Mouse (Mus musculus): ENCODE measurements around the gene Naif1. TPM values are rescaled to one million over a fixed set of nuclear protein-coding genes. Genes with fewer than 3 reads are reported as not detected.
A peak's percentile ranks its signal among the peaks of the same experiment; 100 is the strongest.

Gene Naif1
- polyA plus RNA-seq, 1 experiment from 2014 or later = 6.9 TPM

DNA sequence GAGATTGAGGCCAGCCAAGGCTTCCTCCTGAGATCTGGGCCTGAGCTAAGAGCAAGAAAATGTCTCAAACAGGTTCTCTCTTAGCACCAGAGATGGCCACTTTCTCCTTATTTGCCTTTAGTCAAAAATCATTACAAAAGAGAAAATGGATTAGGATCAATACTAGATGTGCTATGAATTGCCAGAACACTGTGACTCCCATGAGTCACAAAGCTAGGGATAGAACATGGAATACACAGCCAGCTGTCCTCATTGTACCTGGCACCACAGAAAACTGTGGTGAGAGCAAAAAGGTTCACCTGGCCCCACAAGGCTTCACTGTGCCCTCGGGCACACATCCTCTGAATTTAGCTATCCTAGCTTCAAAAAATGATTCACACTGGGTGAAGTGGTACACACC lies 1.8 kb upstream of the Naif1 start:
- Histone ChIP-seq H3K27ac (ENCODE audit: low read depth, low read length) (no peak overlapping the region), H3K27me3 (ENCODE audit: control insufficient read depth, insufficient read depth, low read length) (no peaks in the 10 kb centered on the region), H3K9ac (ENCODE audit: low read length) (no peak overlapping the region), H3K4me3 (ENCODE audit: low read depth, low read length) (no peak overlapping the region), H3K36me3 (ENCODE audit: control insufficient read depth, insufficient read depth, low read length) (no peaks in the 10 kb centered on the region), H3K9me3 (ENCODE audit: control insufficient read depth, low read length) (no peaks in the 10 kb centered on the region), H3K4me1 (ENCODE audit: control insufficient read depth, insufficient read depth, low read length) (peaks cover 8% of the 10 kb centered on the region), H3K4me2 (ENCODE audit: low read depth) (no peak overlapping the region)
- WGBS = 100% methylated on average over 1 of the region's 1 CpGs
- no peak for ATAC-seq (ENCODE audit: insufficient read depth, low FRiP score, low TSS enrichment)
- DNase-seq (ENCODE audit: low spot score) = no peak

DNA sequence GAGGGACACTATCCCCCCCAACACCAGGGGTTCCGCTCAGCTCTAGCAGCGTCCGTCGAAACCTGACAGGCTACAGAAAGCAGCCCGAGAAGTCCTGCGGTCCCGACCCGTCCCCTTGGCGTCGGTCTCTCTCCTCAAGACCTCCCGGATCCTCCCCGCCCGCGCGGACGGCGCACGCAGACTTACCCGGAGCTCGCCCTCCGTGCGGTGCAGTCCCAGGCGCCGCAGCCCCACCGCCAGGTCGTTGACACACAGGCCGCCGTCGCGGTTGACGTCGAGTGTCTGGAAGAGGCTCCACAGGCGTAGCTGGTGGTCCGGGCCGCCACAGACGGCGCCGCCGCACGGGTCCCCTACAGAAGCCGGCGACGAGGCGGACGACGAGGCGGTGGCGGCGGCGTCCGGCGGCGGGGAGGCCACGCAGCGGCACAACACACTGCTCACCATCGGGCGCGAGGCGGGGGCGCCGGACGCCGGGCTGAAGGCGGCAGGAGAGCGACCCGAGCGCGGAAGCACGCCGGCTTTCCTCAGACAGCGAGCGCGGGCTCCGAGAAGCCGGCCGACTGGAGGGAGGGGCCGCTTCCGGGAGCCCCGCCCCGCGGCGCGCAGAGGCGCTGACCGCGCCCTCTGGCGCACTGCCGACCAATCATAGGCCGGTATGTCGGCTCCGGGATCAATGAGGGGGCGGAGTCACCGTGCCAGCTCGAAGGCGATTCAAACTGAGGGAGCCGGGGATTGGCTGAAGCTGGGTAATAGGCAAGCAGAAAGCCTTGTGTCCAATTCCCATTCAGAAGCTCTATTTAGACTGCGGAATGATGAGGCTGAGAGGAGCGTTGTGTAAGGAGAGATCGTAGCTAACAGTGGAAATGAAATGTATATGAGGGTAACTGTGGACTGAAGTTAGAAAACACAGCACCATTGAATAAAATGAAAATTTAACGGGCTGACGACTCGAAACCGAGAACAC lies 906 bp downstream of the Naif1 start, which contains the start of gene Slc25a25:
TSS of gene Slc25a25 (minus strand) at position 565 of the 964 bp plus-strand sequence.
- Histone ChIP-seq H3K27me3 (ENCODE audit: control insufficient read depth, insufficient read depth, low read length) (no peaks in the 10 kb centered on the region), H3K4me2 (ENCODE audit: low read depth) (peak within 1 kb of the TSS; percentile 82), H3K9ac (ENCODE audit: low read length) (peak within 1 kb of the TSS; percentile 75), H3K4me3 (ENCODE audit: low read depth, low read length) (peak within 1 kb of the TSS; percentile 79), H3K9me3 (ENCODE audit: control insufficient read depth, low read length) (no peaks in the 10 kb centered on the region), H3K27ac (ENCODE audit: low read depth, low read length) (peak within 1 kb of the TSS; percentile 90), H3K4me1 (ENCODE audit: control insufficient read depth, insufficient read depth, low read length) (peaks cover 8% of the 10 kb centered on the region), H3K36me3 (ENCODE audit: control insufficient read depth, insufficient read depth, low read length) (no peaks in the 10 kb centered on the region)
- ATAC-seq (ENCODE audit: insufficient read depth, low FRiP score, low TSS enrichment) (peak; percentile 90), DNase-seq (ENCODE audit: low spot score) (peak; percentile 97)
- 1% methylated on average over 72 of the region's 103 CpGs for WGBS

DNA sequence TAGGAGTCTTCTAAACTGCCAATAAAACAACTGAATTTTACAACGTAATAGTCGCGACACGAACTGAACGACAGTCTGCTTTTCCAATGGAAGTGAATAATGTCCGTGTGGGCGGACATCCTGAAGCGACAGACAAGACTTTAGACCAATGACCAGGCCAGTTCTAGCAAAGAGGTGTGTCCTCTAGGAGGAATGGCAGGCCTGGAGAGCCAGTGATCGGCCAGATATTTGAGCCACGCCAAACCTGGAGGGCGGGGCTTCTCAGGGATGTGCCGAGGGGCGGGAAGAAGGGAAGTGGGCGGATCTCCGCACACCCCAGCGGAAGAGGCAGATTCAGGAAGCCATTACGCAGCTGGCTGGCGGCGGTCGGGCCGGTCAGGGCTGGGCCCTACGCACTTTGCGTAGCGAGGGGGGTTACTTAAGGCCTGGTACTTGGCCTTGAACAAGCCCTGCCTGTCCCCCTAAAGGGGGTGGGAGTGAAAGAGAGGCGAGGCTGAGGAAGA lies 1.7 kb downstream of the Naif1 start:
- DNase-seq (ENCODE audit: low spot score) (peak; percentile 98), ATAC-seq (ENCODE audit: insufficient read depth, low FRiP score, low TSS enrichment) (peak; percentile 95)
- Histone ChIP-seq H3K4me1 (ENCODE audit: control insufficient read depth, insufficient read depth, low read length) (peaks cover 8% of the 10 kb centered on the region), H3K4me2 (ENCODE audit: low read depth) (peak overlapping the region; percentile 82), H3K9me3 (ENCODE audit: control insufficient read depth, low read length) (no peaks in the 10 kb centered on the region), H3K4me3 (ENCODE audit: low read depth, low read length) (peak overlapping the region; percentile 79), H3K27ac (ENCODE audit: low read depth, low read length) (peak overlapping the region; percentile 90), H3K9ac (ENCODE audit: low read length) (peak overlapping the region; percentile 31), H3K27me3 (ENCODE audit: control insufficient read depth, insufficient read depth, low read length) (no peaks in the 10 kb centered on the region), H3K36me3 (ENCODE audit: control insufficient read depth, insufficient read depth, low read length) (no peaks in the 10 kb centered on the region)
- under 1% methylated on average over 25 of the region's 25 CpGs for WGBS

DNA sequence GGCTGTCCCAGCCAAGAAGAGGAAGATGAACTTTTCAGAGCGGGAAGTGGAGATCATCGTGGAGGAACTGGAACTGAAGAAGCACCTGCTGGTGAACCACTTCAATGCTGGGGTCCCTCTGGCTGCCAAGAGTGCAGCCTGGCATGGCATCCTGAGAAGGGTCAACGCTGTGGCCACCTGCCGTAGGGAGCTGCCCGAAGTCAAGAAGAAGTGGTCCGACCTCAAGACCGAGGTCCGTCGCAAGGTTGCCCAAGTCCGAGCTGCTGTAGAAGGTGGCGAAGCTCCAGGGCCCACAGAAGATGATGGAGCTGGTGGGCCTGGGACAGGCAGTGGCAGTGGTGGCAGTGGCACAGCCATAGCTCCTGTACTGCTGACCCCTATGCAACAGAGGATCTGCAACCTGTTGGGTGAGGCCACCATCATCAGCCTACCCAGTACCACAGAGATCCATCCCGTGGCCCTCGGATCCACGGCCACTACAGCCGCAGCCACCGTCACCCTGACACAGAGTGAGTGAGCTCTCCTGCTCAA lies 2.2 kb downstream of the Naif1 start:
- no peak for DNase-seq (ENCODE audit: low spot score)
- no peak overlapping the region for H3K9ac ChIP-seq (ENCODE audit: low read length)
- 93% methylated on average over 16 of the region's 16 CpGs for WGBS
- H3K9me3 ChIP-seq (ENCODE audit: control insufficient read depth, low read length) = no peaks in the 10 kb centered on the region
- no peak for ATAC-seq (ENCODE audit: insufficient read depth, low FRiP score, low TSS enrichment)
- no peak overlapping the region for H3K27ac ChIP-seq (ENCODE audit: low read depth, low read length)
- H3K4me3 ChIP-seq (ENCODE audit: low read depth, low read length) = peak overlapping the region; percentile 79; the same call in 1 of the 2 replicates
- peaks cover 8% of the 10 kb centered on the region for H3K4me1 ChIP-seq (ENCODE audit: control insufficient read depth, insufficient read depth, low read length)
- H3K4me2 ChIP-seq (ENCODE audit: low read depth) = peak overlapping the region; percentile 34
- no peaks in the 10 kb centered on the region for H3K27me3 ChIP-seq (ENCODE audit: control insufficient read depth, insufficient read depth, low read length)
- no peaks in the 10 kb centered on the region for H3K36me3 ChIP-seq (ENCODE audit: control insufficient read depth, insufficient read depth, low read length)

DNA sequence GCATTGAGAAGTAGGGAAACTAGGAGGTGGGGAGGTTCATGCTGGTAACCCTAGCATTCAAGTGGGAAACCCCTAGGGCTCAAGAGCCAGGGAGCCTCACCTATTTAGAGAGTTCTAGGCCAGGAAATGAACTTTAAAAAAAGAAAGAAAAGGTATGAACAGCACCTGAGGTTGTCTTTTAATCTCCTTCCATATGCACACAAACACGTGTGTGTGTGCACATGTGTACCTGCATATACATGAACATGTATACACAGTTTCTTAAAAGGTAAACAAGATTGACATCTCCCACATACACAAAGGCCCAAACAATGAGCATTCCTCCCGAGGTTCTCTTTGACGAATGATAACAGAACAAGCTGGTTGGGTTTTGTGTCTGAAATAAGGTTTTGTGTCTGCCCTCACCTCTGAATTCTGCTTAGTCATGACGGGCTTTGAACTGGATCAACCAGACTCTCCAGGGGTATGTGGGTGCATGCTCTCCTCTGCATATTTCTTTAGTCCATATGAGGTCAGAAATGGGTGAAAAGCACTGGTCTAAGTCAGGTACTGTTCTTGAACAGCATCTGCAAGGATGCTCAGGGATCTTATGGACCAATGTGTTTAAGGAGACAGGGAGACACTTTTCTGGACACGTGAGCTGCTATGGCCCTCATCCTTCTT lies 3.5 kb downstream of the Naif1 start:
- ATAC-seq (ENCODE audit: insufficient read depth, low FRiP score, low TSS enrichment) = no peak
- Histone ChIP-seq H3K9ac (ENCODE audit: low read length) (no peak overlapping the region), H3K27ac (ENCODE audit: low read depth, low read length) (no peak overlapping the region), H3K4me2 (ENCODE audit: low read depth) (no peak overlapping the region), H3K4me1 (ENCODE audit: control insufficient read depth, insufficient read depth, low read length) (peaks cover 8% of the 10 kb centered on the region), H3K4me3 (ENCODE audit: low read depth, low read length) (no peak overlapping the region), H3K9me3 (ENCODE audit: control insufficient read depth, low read length) (no peaks in the 10 kb centered on the region), H3K36me3 (ENCODE audit: control insufficient read depth, insufficient read depth, low read length) (no peaks in the 10 kb centered on the region), H3K27me3 (ENCODE audit: control insufficient read depth, insufficient read depth, low read length) (no peaks in the 10 kb centered on the region)
- DNase-seq (ENCODE audit: low spot score) = no peak
- WGBS = 89% methylated on average over 5 of the region's 5 CpGs

DNA sequence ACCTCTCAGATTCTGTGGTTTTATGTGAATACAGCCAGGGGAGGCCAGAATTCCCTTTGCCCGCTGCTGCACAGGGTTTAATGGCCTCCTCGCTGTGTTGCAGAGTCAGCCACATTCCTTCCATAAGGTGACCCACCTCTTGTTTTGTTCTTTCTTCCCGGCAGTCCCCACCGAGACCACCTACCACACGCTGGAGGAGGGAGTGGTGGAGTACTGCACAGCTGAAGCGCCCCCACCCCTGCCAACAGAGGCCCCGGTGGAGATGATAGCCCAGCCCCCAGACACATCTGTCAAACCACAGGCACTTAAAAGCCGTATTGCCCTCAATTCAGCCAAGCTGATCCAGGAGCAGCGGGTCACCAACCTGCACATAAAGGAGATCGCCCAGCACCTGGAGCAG lies 4.4 kb downstream of the Naif1 start:
- Histone ChIP-seq H3K4me2 (ENCODE audit: low read depth) (no peak overlapping the region), H3K27me3 (ENCODE audit: control insufficient read depth, insufficient read depth, low read length) (no peaks in the 10 kb centered on the region), H3K36me3 (ENCODE audit: control insufficient read depth, insufficient read depth, low read length) (no peaks in the 10 kb centered on the region), H3K4me1 (ENCODE audit: control insufficient read depth, insufficient read depth, low read length) (peaks cover 8% of the 10 kb centered on the region), H3K27ac (ENCODE audit: low read depth, low read length) (no peak overlapping the region), H3K9ac (ENCODE audit: low read length) (no peak overlapping the region), H3K9me3 (ENCODE audit: control insufficient read depth, low read length) (no peaks in the 10 kb centered on the region), H3K4me3 (ENCODE audit: low read depth, low read length) (no peak overlapping the region)
- DNase-seq (ENCODE audit: low spot score) (no peak), ATAC-seq (ENCODE audit: insufficient read depth, low FRiP score, low TSS enrichment) (no peak)
- WGBS = 74% methylated on average over 10 of the region's 10 CpGs

DNA sequence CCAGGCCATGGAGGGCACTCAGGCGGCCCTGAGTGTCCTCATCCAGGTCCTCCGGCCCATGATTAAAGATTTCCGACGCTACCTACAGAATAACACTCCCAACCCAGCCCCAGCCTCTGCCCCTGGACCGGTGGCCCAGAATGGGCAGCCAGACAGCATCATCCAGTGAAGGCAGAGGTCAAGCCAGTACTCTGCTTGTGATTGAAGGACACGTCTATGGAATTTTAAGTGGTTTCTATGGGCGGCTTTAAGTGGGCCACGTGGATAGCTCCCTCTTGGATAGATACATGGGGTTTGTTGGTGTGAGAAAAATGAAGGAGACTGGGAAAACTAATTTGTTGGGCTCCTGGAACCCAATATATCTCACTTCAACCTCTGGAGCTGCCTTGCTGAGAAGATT lies 4.8 kb downstream of the Naif1 start:
- no peak overlapping the region for H3K9ac ChIP-seq (ENCODE audit: low read length)
- no peak overlapping the region for H3K27ac ChIP-seq (ENCODE audit: low read depth, low read length)
- no peak overlapping the region for H3K4me3 ChIP-seq (ENCODE audit: low read depth, low read length)
- no peaks in the 10 kb centered on the region for H3K27me3 ChIP-seq (ENCODE audit: control insufficient read depth, insufficient read depth, low read length)
- ATAC-seq (ENCODE audit: insufficient read depth, low FRiP score, low TSS enrichment) (no peak), DNase-seq (ENCODE audit: low spot score) (no peak)
- H3K4me2 ChIP-seq (ENCODE audit: low read depth) = no peak overlapping the region
- WGBS = 90% methylated on average over 8 of the region's 8 CpGs
- peaks cover 4% of the 10 kb centered on the region for H3K4me1 ChIP-seq (ENCODE audit: control insufficient read depth, insufficient read depth, low read length)
- H3K36me3 ChIP-seq (ENCODE audit: control insufficient read depth, insufficient read depth, low read length) = no peaks in the 10 kb centered on the region
- no peaks in the 10 kb centered on the region for H3K9me3 ChIP-seq (ENCODE audit: control insufficient read depth, low read length)

DNA sequence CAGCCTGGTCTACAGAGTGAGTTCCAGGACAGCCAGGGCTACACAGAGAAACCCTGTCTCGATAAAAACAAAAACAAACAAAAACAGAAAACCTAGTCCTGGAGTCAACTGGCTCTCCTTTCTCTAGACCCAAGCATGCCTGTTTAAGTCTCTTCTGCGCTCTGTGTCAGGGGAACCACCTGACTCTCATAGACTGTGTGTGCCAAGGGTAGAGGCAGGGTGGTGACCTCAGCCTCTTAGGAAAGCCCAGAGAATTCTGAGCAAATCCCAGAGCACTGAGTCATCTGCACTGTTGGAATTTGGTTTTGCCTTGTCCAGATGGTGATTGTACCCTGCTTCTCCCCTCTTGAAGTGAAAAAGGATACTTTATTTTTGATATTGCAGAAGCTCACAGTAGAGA lies 8.0 kb downstream of the Naif1 start:
- ATAC-seq (ENCODE audit: insufficient read depth, low FRiP score, low TSS enrichment) = no peak
- Histone ChIP-seq H3K4me3 (ENCODE audit: low read depth, low read length) (no peak overlapping the region), H3K4me1 (ENCODE audit: control insufficient read depth, insufficient read depth, low read length) (no peaks in the 10 kb centered on the region), H3K27ac (ENCODE audit: low read depth, low read length) (no peak overlapping the region), H3K27me3 (ENCODE audit: control insufficient read depth, insufficient read depth, low read length) (no peaks in the 10 kb centered on the region), H3K36me3 (ENCODE audit: control insufficient read depth, insufficient read depth, low read length) (no peaks in the 10 kb centered on the region), H3K4me2 (ENCODE audit: low read depth) (no peak overlapping the region), H3K9ac (ENCODE audit: low read length) (no peak overlapping the region), H3K9me3 (ENCODE audit: control insufficient read depth, low read length) (no peaks in the 10 kb centered on the region)
- no peak for DNase-seq (ENCODE audit: low spot score)
- 93% methylated on average over 2 of the region's 2 CpGs for WGBS

Data from neural tube, embryonic 11.5 days (tissue).